Mouse (Mus musculus): ENCODE measurements around the gene Gm21861.
"Not testable (repeated sequence)": the region's sequence is repeated elsewhere in the genome, so short reads cannot be mapped to it uniquely, and the experiment has no call there.

Gm21861 gene

GRCm38 (mm10) chrY:58814497-58814896 lies at the start of gene Gm21861:
TSS of gene Gm21861 (minus strand) at chrY:58814597.
- DNase-seq (ENCODE audit: low spot score) = not testable (repeated sequence)
